Mouse (Mus musculus): ENCODE measurements at regions not wholly inside any gene's neighbourhood (a gene's known extent, or its start where the extent isn't known, plus 50 kb on each side); places are given as distances from the start of the nearest gene placed in this dataset.

DNA sequence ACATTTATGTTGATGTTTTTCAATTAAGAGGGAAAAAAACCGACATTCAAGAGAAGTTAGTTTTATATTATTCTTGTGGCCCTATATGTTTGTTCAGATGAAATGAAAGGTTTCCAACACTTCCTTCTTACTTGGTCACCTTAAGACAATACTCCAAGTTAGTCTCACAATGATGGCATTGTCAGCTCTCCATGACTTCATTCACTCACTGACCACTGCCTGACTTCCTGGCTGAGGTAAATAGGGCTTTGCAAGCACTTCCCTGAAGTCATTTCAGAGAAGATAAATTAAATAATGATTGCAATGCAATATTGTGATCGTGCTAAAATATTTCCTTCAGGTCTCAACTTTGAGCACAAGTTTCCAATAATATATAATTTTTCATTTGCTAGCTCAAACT is 197.9 kb upstream of the Cep162 start:
- no peak for DNase-seq

DNA sequence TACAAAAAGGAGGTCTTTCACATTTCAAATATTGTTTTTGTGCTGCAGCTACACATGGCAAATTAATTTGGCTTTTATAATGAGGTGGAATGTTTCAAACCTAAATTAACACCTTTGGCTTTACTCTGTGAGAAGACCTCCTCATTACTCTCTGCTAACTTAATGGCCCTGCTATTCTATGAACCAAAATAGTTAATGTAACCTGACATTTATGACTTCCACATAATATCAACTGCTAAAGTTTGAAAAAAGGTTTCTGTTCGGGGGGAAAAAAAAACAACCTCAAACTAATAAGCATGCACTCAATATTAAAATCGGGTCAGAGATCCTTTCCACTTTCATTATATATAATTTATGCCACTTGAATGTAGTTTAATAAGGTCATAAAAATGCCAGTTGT is 197.2 kb upstream of the Cep162 start:
- DNase-seq = no peak

DNA sequence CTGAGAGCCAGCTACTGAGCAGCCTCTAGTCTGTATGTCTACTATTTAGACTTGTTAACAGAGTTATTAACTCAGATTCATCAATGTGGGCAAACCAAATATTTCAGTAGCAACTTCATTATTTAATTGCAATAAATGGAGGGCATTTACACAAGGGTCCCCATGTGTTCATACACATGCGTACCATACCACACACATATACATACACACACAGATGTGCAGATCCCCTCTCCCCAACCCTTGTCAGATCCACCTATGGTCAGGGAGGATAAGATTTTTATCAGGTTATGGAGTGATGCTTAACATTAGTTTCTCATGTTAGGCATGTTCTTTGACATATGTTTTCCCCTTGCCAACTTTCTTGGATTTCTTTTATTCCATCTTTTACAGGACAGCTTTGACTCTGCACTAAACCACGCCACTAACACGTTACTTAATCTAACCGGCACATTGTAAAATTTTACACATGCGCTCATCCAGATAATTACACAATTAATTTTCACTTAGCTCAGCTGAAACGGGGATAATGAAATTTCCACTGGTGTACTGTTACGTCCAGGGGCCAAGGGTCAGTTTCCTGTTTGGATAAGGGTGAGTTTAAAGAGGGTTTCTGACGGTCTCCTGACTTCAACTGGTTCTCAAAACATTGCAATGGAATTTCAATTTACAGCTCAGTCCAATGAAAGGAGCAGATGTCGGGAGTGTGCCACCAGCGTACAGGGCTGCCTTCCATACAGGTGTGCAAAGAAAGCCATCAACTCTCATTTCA is 188.3 kb upstream of the Cep162 start:
- DNase-seq = no peak

DNA sequence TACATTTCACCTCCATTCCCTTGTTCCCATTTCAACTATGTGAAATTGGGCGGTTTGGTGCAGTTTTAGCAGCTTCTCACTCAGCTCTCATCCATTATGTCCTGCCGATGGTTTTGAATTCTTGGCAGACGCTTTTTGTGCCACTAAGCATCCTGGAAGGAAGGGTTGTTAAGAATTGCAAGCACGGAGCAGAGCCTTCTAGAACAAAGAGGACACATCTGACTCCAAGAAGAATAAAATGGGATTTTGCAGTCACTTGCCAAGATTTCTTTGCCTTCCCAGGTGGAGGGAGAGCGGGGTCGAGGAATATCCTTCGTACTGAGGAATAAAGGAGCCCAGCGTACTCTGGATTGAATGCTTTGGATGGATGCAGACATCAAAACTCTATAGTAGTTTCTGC is 176.7 kb upstream of the Cep162 start:
- DNase-seq = no peak

DNA sequence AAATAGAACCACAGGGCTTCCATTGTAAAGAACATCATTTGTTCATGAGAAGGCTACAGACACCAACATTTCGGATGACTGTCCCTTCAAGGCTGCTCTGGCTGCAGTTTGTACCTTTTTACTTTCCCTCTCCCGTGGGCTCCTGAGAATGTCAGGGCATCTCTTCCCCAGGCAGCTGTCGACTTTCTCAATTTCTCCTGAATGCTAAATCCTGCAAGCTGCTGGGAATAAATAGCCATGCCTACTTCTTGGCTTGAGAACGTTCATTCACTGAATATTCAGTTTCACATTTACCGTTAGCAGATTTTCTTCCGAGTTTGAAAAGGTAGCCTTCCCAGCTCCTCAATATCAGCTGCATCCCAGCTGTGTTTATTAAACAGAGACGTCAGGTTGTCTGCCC is 176.2 kb upstream of the Cep162 start:
- no peak for DNase-seq

DNA sequence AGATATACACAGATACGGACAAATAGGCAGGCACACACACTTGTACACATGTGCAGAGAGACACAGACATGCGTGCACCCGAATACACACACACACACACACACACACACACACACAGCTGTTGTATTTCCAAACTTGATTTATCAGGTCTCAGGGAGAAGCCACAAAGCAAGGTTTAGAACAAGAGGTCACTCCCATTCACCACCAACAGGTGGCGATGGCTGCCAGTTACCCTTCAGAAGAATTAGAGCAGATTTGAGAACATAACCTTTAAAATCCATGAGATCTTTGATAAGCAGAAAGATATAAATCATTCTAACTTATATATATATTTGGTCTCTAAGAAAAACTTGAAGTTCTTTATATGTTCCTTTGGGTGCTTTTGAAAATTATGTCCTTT is 169.9 kb upstream of the Cep162 start:
- DNase-seq = peak; percentile 36

DNA sequence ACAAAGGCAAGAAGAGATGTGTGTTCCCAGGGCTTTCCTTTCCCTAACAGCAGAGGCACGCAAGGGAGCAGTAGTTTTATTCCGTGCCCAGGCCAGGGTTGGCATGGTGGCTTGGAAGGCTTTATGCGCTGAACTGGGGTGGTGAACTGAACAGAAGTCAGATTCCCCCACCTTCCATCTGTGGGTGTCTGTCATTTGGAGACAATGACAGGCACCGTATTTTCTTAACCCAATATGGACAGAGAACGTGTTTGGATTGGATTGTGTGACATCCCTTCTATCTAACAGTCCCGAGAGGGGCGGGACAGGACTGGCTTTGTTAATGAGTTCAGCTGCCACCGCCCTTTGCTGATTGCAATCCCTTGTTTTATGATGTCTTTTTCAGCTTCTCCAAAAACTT is 165.8 kb upstream of the Cep162 start:
- no peak for DNase-seq

DNA sequence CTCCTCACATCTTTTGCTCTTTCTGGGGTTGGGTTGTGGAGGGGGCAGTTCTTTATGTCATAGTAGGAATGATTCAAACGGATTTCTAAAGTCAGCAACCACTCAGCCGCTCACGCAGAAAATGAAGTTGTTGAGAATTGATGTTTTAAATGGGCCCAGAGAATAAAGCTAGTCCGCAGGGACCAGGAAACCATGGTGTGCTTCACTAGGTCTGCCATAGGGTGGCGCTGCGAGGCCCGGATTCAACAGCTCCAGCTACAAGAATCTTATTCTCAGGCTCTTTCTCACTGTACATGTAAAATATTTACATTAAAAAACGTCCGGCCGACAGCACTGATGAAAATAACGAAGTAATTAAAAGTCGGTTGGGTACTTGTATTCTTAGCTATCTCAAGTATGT is 164.0 kb upstream of the Cep162 start:
- peak; percentile 52 for DNase-seq

DNA sequence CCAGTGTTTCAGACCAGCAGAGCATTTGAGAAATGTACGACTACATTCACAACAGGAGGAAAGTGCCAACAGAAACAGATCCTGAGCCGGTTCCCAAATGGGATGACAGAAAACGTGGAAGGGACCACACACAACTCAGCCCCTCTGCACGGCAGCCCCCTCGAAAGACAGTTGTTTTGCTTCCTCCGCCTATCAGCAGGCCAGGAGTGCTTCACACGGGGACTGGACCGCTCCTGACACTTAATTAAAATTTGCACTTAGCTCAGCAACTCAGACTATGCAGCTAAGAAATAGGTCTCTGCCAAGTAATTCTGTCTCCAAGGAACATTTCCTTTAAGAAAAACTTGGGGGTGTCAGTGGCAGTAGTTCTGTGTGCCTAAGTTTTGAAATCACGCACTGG is 157.6 kb upstream of the Cep162 start:
- DNase-seq = no peak

DNA sequence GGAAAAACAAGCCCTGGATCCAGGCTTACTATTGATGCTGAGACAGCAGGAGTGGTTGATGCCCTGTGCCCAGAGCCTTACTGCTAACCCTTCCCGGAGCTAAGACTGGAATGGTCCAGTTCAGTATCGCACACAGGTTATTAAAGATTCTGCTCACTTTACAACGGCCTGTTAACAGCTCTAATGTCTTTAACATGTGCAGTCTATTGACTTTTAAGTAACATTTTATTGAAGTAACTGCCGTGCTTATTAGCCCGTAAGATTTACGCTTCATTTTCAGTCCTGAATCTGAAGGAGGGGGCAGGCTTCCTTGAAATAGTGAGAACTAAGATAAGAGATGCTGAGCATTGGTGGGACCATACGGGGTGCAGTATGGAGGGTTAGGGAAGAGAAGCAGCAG is 155.7 kb upstream of the Cep162 start:
- no peak for DNase-seq

DNA sequence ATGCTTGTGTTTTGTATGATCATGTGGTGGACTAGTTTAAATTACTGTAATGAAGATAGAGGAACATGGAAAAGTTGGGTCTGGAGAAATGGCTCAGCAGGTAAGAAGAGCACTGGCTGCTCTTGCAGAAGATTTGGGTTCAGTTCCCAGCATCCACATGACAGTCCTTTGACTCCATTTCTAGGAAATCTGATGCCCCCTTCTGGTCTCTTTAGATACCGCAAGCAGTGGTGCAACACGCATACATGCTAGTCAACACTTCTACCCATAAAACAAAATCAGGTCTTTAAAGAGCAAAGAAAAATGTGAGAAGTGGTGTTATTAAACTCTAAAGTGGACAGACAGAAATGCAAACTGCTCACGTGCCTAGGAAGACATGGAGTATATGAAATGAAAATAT is 154.4 kb upstream of the Cep162 start:
- DNase-seq = no peak

DNA sequence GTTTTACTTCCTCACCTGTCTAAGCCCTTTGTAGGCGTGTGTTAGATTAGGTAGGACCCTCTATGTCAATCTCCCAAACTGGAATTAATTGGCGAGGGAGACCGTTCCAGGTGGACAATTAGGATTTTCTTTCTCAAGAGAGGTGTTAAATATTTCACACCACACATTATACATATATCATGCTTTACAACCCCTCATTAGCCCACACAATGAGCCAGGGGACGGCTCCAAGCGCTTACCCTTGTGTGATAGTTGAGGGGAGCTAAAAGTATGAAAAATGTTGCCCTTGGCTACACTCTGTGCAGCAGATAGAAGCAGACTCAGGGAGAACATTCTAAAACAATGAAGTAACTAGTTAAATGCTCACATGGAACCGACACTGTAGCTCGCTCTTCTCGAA is 153.5 kb upstream of the Cep162 start:
- DNase-seq = no peak

DNA sequence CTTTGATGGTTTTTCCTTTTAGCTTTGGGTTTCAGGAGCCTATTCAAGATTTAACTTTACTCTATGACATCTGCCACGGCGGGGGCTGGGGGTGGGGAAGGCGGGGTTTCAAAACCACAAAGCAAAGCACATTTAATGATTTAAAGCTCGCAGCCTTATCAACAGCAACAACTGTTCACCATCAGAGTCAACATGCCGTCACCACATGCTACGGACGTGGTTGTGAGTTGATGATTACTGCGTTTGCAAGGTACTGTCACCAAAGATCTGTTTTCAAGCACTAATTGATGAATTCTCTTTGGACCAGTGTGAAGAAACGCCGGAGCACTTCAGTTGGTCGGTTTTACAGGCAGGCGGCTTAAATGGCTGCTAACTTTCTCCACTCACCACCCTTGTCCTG is 151.1 kb upstream of the Cep162 start:
- DNase-seq = no peak

DNA sequence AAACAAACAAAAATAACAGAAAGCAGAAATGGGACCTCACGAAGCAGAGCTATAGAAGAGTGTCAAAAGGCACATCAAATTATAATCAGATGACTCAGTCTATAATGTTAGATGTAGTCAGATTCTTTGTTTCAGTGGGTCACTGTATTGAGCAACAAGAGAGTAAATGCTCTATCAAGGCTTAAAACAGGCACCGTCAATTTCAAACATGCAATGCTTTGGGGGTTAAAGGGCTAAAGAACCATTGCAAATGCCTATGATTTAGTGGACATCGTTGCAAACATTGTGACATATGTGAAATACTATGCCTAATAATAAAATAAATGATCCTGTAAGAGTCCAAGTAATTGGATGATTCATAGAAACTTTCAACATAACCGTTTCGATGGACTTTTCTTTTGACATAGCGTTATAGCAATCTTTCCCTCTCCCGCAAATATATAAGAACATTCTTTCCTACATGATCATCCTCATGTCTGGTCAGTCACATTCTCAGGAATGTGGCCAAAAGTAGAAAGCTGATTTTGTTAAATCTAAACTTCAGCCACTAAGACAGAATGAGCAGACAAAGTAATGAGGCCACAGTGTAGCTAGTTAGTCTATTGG is 149.9 kb upstream of the Cep162 start:
- DNase-seq = no peak

DNA sequence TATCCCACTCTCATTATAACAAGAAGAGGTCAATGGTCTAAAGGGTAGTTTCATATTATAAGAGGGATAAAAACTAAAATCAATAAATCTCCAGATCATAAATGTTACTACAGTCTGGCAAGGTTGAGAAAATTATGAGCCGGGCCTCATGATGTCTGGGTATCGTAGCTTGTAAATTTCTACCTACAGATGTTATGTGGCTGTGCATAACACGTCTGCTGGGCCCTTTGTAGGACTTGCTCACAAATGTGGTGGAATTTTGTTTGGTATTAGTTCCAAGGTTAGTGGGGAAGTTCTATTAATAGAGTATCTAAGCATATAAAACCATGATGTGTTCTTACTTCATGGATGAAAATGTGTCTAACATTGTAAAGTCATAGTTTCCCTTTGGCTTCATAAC is 146.7 kb upstream of the Cep162 start:
- DNase-seq = no peak

DNA sequence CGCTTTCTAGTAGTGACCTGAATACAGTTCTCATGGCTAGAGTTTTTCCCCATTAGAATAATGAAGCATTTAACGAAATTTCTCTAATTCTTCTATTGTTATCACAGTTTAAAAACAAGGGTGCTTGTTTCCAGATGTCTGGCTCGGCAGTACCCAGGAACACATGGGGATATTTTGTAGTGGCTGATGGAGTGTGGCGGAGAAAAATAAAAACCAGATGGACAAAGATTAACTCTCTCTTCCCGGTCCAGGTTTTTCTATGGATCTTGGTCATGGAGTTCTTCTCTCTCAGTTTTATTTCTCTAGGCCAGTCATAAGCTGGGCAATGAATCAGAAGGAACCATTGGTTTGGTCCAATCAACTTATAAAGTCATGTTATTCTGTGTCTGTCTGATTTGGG is 132.2 kb upstream of the Cep162 start:
- no peak for DNase-seq

DNA sequence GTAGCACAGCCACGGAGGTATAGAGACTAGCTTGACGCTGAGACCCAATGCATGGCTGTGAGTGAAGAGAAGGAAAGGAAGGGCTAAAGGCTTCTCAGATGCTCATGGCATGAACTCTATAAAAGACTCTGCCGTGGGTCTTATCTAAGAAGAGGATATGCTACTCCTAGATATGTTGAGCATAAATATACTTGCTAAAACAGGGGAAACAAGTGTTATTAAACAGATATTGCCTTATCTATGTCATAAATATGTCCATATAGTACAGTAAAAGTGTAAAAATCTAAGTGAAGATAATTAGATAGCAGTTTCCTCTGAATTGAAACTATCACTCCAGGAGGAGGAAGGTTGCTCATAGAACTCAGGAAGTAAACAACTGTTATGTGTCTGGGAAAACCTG is 128.2 kb upstream of the Cep162 start:
- no peak for DNase-seq

DNA sequence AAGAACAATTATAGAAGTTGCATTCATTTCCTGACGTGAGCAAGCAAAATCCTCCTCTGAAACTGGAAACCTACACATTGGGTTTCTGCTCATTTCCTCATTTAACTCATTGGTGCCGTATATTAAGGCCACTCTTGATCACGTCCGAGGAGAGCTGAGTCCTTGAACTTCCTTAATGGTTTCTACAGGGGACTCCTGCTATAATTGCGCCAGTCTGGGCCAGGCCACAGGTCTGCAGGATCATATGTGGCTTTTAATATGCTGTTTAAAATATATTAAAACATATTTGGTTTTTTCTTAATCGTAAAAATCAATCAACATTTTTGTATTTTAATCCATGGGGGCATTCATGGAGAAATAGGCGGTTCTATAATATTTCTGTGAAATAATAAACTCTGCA is 122.6 kb upstream of the Cep162 start:
- DNase-seq = no peak

DNA sequence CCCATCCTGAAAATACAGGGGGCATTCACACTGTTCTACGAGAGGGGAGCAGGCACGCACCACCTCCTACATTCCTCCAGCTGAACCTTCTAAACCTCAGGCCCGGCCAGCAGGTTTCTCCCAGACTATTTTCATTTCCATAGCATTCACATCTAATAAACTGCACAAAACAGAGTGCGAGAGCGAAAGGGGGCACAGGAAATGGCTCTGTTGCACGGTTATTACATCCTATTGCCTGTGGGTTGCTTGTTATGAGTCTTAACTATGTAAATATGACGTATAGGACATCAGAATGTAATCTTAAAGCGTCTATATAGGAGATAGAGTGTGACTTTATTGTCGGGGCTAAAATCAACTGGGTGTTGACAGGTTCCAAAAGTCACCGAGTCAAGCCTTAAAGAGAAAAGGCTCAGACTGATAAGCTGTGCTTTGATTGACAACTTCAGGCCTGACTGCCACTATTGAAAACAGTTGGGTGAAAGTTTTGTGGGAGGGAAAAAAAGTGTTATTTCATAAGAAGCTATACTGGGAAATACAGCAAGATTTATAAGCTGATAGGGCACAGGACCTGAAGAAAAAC is 121.5 kb upstream of the Cep162 start:
- no peak for DNase-seq

DNA sequence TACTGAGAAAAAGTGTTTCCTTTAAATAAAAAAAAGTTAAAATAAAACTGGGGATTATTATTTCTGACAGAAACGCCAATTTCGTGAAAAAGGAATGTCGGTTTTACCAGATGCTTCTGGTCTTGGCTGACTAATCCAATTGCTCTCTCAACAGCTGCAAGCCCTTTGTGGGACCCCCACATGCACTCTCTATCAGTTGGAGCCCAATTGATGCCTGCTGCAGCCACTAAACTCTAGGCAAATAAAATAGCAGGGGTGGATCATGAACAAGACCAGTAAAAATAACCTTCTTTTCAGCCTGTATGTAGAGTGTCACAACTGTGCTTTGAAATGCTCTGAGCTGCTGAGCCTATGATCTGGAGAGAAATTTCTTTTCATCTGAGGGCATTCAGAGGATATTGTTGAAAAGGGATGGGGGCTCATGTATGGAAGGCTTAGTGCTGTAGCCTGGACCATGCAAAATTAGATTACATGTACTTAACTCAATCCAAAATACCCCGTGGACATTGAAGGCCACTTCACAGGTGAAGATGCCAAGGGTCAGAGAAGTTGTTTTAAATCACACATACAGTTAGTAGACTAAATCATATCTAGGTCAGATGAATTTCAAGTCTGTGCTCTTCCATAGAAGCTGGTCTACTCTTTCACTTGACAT is 117.0 kb upstream of the Cep162 start:
- no peak for DNase-seq

DNA sequence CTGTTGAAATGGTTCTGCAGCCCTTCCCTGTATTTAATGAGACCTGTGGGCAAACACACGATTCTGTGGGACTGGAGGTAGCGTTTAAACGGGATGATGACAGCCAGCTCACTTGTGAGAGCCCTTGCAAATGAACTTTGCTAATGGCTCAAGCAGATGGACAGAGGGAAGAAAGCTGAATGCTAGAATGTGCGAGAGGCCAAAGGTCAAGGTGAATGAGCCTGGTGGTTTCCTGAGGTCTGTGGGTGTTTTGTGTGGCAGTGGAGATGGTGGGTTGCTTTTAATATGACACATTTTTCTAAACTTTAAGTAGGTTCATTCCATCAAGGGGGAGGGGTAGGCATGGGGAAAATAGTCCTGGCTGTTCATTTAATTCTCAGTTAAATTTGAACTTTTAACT is 113.7 kb upstream of the Cep162 start:
- DNase-seq = no peak

DNA sequence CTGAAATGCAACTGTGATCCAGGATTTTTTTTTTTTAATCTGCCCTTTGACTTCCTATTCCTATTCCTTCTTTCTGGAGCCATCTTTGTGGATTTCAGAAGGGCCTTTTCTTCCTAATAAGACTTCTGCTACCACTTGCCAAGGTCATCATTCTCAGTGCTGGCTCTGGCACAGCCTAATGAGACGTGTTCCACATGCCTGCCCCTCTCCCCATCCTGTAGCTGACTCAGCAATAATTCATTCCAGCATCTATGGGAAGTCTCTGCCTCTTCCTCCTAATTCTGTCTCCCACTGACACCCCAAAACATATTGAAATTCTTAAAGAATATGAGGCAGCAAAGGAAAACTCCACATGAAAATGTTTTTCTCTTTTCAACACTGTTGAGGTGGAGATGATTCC is 91.7 kb upstream of the Cep162 start:
- no peak for DNase-seq

DNA sequence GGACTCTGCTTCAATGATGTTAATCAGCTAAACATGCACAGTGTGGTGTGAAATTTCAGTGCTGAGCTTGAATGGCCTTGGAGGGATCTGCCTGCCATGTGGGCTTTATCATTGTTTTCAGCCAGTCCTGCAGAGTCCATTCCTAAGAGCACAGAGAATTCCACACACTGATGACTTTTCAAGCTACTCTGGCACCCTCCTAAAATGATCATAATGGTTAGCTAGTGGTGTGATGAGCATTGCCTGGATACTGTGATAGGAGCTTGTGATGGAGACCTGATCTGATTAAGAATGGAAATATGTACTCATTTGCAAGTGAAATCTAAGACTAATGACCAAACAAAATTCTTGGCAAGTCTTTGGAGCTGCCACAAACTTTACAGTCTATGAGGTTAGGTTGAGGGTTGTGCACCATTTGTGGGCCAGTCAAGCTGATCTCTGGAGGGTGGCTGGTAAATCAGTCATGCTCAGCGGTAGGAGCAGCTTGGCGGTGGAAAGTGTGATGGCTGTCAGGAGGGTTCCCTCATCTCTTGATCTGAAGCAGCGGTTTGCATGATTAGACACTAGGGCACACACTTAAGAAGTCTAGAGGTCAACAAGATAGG is 91.0 kb upstream of the Cep162 start:
- DNase-seq = no peak
